Mouse (Mus musculus) heart, embryonic 14.5 days (tissue): ENCODE measurements at regions not wholly inside any gene's neighbourhood (a gene's known extent, or its start where the extent isn't known, plus 50 kb on each side); places are given as distances from the start of the nearest gene placed in this dataset. TPM values are rescaled to one million over a fixed set of nuclear protein-coding genes. Genes with fewer than 3 reads are reported as not detected.

Experiments
- ATAC-seq: fragments of 200-750 bp; cut with Nextera tagmentation; 2 replicates; pipeline ENCODE4 v1.8.0; 2017; ENCODE audit warnings: low read depth, moderate TSS enrichment; ENCODE audit not compliant: insufficient number of reproducible peaks, insufficient read depth, low FRiP score
- H3K27ac ChIP-seq, 2 experiments: fragments of 200-500 bp in 1 of 2; fragments of 300-500 bp in 1 of 2; sonication (generic) in 1 of 2; replicated peaks in 1 of 2; 2 replicates each; pipeline ENCODE4 v1.5.1; 2012 to 2014; ENCODE audit warnings: low read depth in 2 of 2, low read length in 2 of 2, control low read depth in 1 of 2, mild to moderate bottlenecking in 1 of 2, mixed read lengths in 1 of 2; ENCODE audit not compliant: control insufficient read depth in 1 of 2, insufficient read depth in 1 of 2
- H3K27me3 ChIP-seq: fragments of 300-500 bp; sonication (generic); 2 replicates; pipeline ENCODE4 v1.6.1; 2014; ENCODE audit warnings: mild to moderate bottlenecking, low read length, control low read depth; ENCODE audit not compliant: control insufficient read depth, insufficient read depth
- H3K36me3 ChIP-seq: fragments of 300-500 bp; sonication (generic); 2 replicates; pipeline ENCODE4 v1.6.1; 2014; ENCODE audit warnings: mild to moderate bottlenecking, control low read depth, low read length, mixed read lengths; ENCODE audit not compliant: control insufficient read depth, insufficient read depth
- H3K4me1 ChIP-seq, 2 experiments: fragments of 200-500 bp in 1 of 2; fragments of 300-500 bp in 1 of 2; sonication (generic) in 1 of 2; 2 replicates each; pipeline ENCODE4 v1.6.1; 2012 to 2014; ENCODE audit warnings: low read length in 2 of 2, control low read depth in 1 of 2, mixed read lengths in 1 of 2; ENCODE audit not compliant: control insufficient read depth in 2 of 2, insufficient read depth in 2 of 2
- H3K4me2 ChIP-seq: fragments of 300-500 bp; sonication (generic); 2 replicates; pipeline ENCODE4 v1.6.1; 2014; ENCODE audit warnings: mild to moderate bottlenecking, low read length
- H3K4me3 ChIP-seq, 2 experiments: fragments of 200-500 bp in 1 of 2; fragments of 300-500 bp in 1 of 2; sonication (generic) in 1 of 2; 2 replicates each; pipeline ENCODE4 v1.5.1; 2012 to 2014; ENCODE audit warnings: low read length in 2 of 2, mild to moderate bottlenecking in 2 of 2, control low read depth in 1 of 2, low read depth in 1 of 2, moderate library complexity in 1 of 2; ENCODE audit not compliant: control insufficient read depth in 1 of 2, insufficient read depth in 1 of 2
- H3K9ac ChIP-seq: fragments of 300-500 bp; sonication (generic); 2 replicates; pipeline ENCODE4 v1.6.1; 2014; ENCODE audit warnings: mild to moderate bottlenecking, low read length
- H3K9me3 ChIP-seq: fragments of 300-500 bp; sonication (generic); 2 replicates; pipeline ENCODE4 v1.6.1; 2016; ENCODE audit warnings: low read length, control low read depth; ENCODE audit not compliant: control insufficient read depth
- WGBS: fragments of 180-500 bp; shearing (Covaris S2); extraction: QIAGEN DNeasy Blood & Tissue Kit; methylation state at CpG from one replicate; pipeline ENCODE4 v1.1.7; 2014; 5-methylcytosine and 5-hydroxymethylcytosine counted together
- microRNA-seq: library from miRNA; unstranded; fragments of <30 nt; microRNA quantifications from one replicate; pipeline ENCODE4, GENCODE M21; 2016

DNA sequence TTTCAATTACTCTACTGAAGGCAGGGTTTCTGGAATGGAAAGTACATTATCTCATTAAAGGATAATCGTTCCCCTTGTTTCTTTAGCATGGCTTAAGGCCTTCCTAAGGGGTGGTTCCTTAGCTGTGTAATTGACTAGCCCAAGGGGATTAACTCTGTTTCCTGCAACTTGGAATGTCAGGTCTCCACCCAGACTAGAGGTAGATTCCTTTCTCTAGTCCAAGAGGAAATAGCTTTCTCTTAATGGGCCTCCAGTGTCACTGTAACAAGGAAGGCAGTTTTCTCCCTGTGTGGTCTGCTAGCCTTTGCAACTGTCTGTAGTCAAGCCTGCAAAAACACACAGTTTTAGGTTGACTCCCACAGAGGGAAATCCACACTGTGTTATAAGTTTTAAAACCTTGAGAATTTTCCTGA, 64.0 kb upstream of the Adgra3 start:
- Histone ChIP-seq H3K36me3 (no peaks in the 10 kb centered on the region), H3K4me1 (no peaks in the 10 kb centered on the region), H3K9ac (no peak overlapping the region), H3K4me2 (no peak overlapping the region), H3K9me3 (no peaks in the 10 kb centered on the region), H3K4me3 (no peak overlapping the region), H3K27me3 (no peaks in the 10 kb centered on the region), H3K27ac (no peak overlapping the region)
- no peak for ATAC-seq
- 14% methylated on average over 1 of the region's 1 CpGs for WGBS

DNA sequence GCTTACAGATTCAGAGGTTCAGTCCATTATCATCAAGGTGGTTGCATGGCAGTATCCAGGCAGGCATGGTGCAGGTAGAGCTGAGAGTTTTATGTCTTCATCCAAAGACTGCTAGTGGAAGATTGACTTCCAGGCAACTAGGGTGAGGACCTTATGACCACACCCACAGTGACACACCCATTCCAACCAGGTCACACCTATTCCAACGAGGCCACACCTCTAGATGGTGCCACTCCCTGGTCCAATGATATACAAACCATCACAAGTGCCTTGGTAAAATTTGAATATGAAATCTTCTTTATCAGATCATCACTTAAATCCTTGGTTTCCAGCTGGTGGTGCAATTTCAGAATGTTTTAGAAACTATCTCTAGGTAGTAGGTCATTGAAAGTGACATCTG, 61.1 kb upstream of the Adgra3 start:
- Histone ChIP-seq H3K9ac (no peak overlapping the region), H3K4me2 (no peak overlapping the region), H3K9me3 (no peaks in the 10 kb centered on the region), H3K4me3 (no peak overlapping the region), H3K27me3 (no peaks in the 10 kb centered on the region), H3K36me3 (no peaks in the 10 kb centered on the region), H3K27ac (no peak overlapping the region), H3K4me1 (no peaks in the 10 kb centered on the region)
- WGBS = 71% methylated on average over 1 of the region's 1 CpGs
- ATAC-seq = no peak

Small RNA genes in the stretch of these regions (microRNA-seq; reads per million reads assigned to microRNA genes)
- not detected for gene Mir8117
